Mouse (Mus musculus) CH12.LX (cell line): ENCODE results near the gene Gm17622. TPM values are rescaled to one million over a fixed set of nuclear protein-coding genes. Genes with fewer than 3 reads are reported as not detected.

Experiments
- DNase-seq: peaks from one replicate; pipeline ENCODE4 v3.0.0-alpha.2; 2013; ENCODE audit errors: extremely low read depth
- H3K27ac ChIP-seq: 2 replicates; pipeline ENCODE4 v1.5.1; 2012; ENCODE audit warnings: low read depth, mild to moderate bottlenecking, control low read depth, moderate library complexity; ENCODE audit not compliant: insufficient read depth
- H3K27me3 ChIP-seq: replicated peaks from 2 replicates; pipeline ENCODE3; 2012; ENCODE audit warnings: inconsistent platforms
- H3K36me3 ChIP-seq, 2 experiments: replicated peaks in 1 of 2; 2 replicates each; pipeline versions ENCODE3 to v1.6.1; 2012; ENCODE audit warnings: inconsistent platforms in 1 of 2, low read length in 1 of 2, mild to moderate bottlenecking in 1 of 2, mixed read lengths in 1 of 2, moderate library complexity in 1 of 2; ENCODE audit not compliant: control insufficient read depth in 1 of 2, insufficient read depth in 1 of 2
- H3K4me1 ChIP-seq, 2 experiments: 2 replicates each; pipeline ENCODE4 v1.6.1; 2012; ENCODE audit warnings: inconsistent platforms in 1 of 2, moderate library complexity in 1 of 2; ENCODE audit not compliant: insufficient read depth in 2 of 2, control insufficient read depth in 1 of 2
- H3K4me2 ChIP-seq: 2 replicates; pipeline ENCODE4 v1.6.1; 2012; ENCODE audit warnings: low read depth, mild to moderate bottlenecking, control low read depth; ENCODE audit not compliant: poor library complexity, insufficient read depth, severe bottlenecking
- H3K4me3 ChIP-seq, 3 experiments: fragments of 150-350 bp in 1 of 3; sonication (generic) in 1 of 3; replicated peaks in 1 of 3; 2 replicates each; pipeline versions ENCODE3 to v1.5.1; 2011 to 2012; ENCODE audit warnings: low read depth in 2 of 3, low read length in 2 of 3, mild to moderate bottlenecking in 2 of 3, moderate library complexity in 2 of 3, control low read depth in 1 of 3, improper control_type of control experiment in 1 of 3, inconsistent platforms in 1 of 3, mixed read lengths in 1 of 3; ENCODE audit not compliant: poor library complexity in 1 of 3
- H3K79me2 ChIP-seq: replicated peaks from 2 replicates; pipeline ENCODE4 v1.6.1; 2012; ENCODE audit warnings: mild to moderate bottlenecking, moderate library complexity; ENCODE audit not compliant: control insufficient read depth, poor library complexity, insufficient read depth, severe bottlenecking; ENCODE audit errors: extremely low read depth
- H3K9ac ChIP-seq: 2 replicates; pipeline ENCODE4 v1.6.1; 2012; ENCODE audit warnings: low read depth, mild to moderate bottlenecking, control low read depth, moderate library complexity; ENCODE audit not compliant: insufficient read depth
- H3K9me3 ChIP-seq: replicated peaks from 2 replicates; pipeline ENCODE3; 2012; ENCODE audit warnings: low read length, inconsistent platforms, mixed read lengths
- BHLHE40 ChIP-seq: IDR thresholded peaks from 2 replicates; pipeline ENCODE4 v1.6.1; 2011; ENCODE audit warnings: mild to moderate bottlenecking, low read depth, low read length, improper control_type of control experiment
- CHD1 ChIP-seq: IDR thresholded peaks from 2 replicates; pipeline ENCODE4 v1.6.1; 2012; ENCODE audit warnings: low read depth, low read length, improper control_type of control experiment, inconsistent platforms
- CHD2 ChIP-seq: IDR thresholded peaks from 2 replicates; pipeline ENCODE4 v1.6.1; 2011; ENCODE audit warnings: low read length, improper control_type of control experiment
- CTCF ChIP-seq, 2 experiments: IDR thresholded peaks in 1 of 2; conservative IDR thresholded peaks in 1 of 2; 2 replicates each; pipeline ENCODE4 v1.5.1; 2011 to 2012; ENCODE audit warnings: low read depth in 2 of 2, low read length in 2 of 2, improper control_type of control experiment in 1 of 2, inconsistent platforms in 1 of 2, mild to moderate bottlenecking in 1 of 2, moderate library complexity in 1 of 2
- E2F4 ChIP-seq: IDR thresholded peaks from 2 replicates; pipeline ENCODE4 v1.6.1; 2011; ENCODE audit warnings: low read depth, low read length, improper control_type of control experiment; ENCODE audit not compliant: insufficient replicate concordance
- ELF1 ChIP-seq: IDR thresholded peaks from 2 replicates; pipeline ENCODE4 v1.6.1; 2014; ENCODE audit warnings: low read depth, mild to moderate bottlenecking, inconsistent platforms, low read length, improper control_type of control experiment
- EP300 ChIP-seq: IDR thresholded peaks from 2 replicates; pipeline ENCODE4 v1.6.1; 2011; ENCODE audit warnings: low read length, improper control_type of control experiment
- ETS1 ChIP-seq: conservative IDR thresholded peaks from 2 replicates; pipeline ENCODE4 v1.6.1; 2012; ENCODE audit warnings: low read depth, mild to moderate bottlenecking, inconsistent platforms, low read length, improper control_type of control experiment, moderate library complexity
- GABPA ChIP-seq: IDR thresholded peaks from 2 replicates; pipeline ENCODE4 v1.6.1; 2012; ENCODE audit warnings: low read depth, low read length, improper control_type of control experiment, inconsistent platforms; ENCODE audit not compliant: insufficient replicate concordance
- HCFC1 ChIP-seq: IDR thresholded peaks from 2 replicates; pipeline ENCODE4 v1.6.1; 2012; ENCODE audit warnings: low read depth, mild to moderate bottlenecking, inconsistent platforms, low read length, improper control_type of control experiment
- IRF4 ChIP-seq: IDR thresholded peaks from 2 replicates; pipeline ENCODE4 v1.6.1; 2014; ENCODE audit warnings: low read depth, mild to moderate bottlenecking, inconsistent platforms, low read length, improper control_type of control experiment
- JUN ChIP-seq: IDR thresholded peaks from 2 replicates; pipeline ENCODE4 v1.6.1; 2011; ENCODE audit warnings: low read depth, mild to moderate bottlenecking, low read length, improper control_type of control experiment, moderate library complexity; ENCODE audit not compliant: insufficient read depth
- JUND ChIP-seq: conservative IDR thresholded peaks from 2 replicates; pipeline ENCODE4 v1.6.1; 2011; ENCODE audit warnings: low read depth, low read length, improper control_type of control experiment
- KAT2A ChIP-seq: IDR thresholded peaks from 2 replicates; pipeline ENCODE4 v1.6.1; 2012; ENCODE audit warnings: low read length, improper control_type of control experiment, inconsistent platforms; ENCODE audit not compliant: insufficient replicate concordance
- MAFK ChIP-seq: IDR thresholded peaks from 2 replicates; pipeline ENCODE4 v1.6.1; 2011; ENCODE audit warnings: low read length, improper control_type of control experiment; ENCODE audit not compliant: insufficient replicate concordance
- MAX ChIP-seq: IDR thresholded peaks from 2 replicates; pipeline ENCODE4 v1.6.1; 2011; ENCODE audit warnings: low read length, improper control_type of control experiment
- MAZ ChIP-seq: IDR thresholded peaks from 2 replicates; pipeline ENCODE4 v1.6.1; 2012; ENCODE audit warnings: low read depth, mild to moderate bottlenecking, inconsistent platforms, low read length, improper control_type of control experiment, moderate library complexity
- MEF2A ChIP-seq: IDR thresholded peaks from 2 replicates; pipeline ENCODE4 v1.6.1; 2014; ENCODE audit warnings: low read depth, mild to moderate bottlenecking, inconsistent platforms, low read length, improper control_type of control experiment, borderline replicate concordance
- MXI1 ChIP-seq: IDR thresholded peaks from 2 replicates; pipeline ENCODE4 v1.6.1; 2011; ENCODE audit warnings: mild to moderate bottlenecking, low read depth, low read length, improper control_type of control experiment
- MYC ChIP-seq: IDR thresholded peaks from 2 replicates; pipeline ENCODE4 v1.6.1; 2011; ENCODE audit warnings: low read depth, mild to moderate bottlenecking, improper control_type of control experiment, low read length
- NELFE ChIP-seq: IDR thresholded peaks from 2 replicates; pipeline ENCODE4 v1.6.1; 2011; ENCODE audit warnings: low read depth, low read length, improper control_type of control experiment
- NRF1 ChIP-seq: IDR thresholded peaks from 2 replicates; pipeline ENCODE4 v1.6.1; 2014; ENCODE audit warnings: low read depth, mild to moderate bottlenecking, inconsistent platforms, low read length, improper control_type of control experiment, moderate library complexity
- PAX5 ChIP-seq: IDR thresholded peaks from 2 replicates; pipeline ENCODE4 v1.6.1; 2012; ENCODE audit warnings: low read length, inconsistent platforms, mixed read lengths
- POLR2A ChIP-seq: IDR thresholded peaks from 2 replicates; pipeline ENCODE4 v1.6.1; 2011; ENCODE audit warnings: low read depth, mild to moderate bottlenecking, improper control_type of control experiment, low read length
- POLR2AphosphoS2 ChIP-seq: IDR thresholded peaks from 2 replicates; pipeline ENCODE4 v1.6.1; 2011; ENCODE audit warnings: low read depth, low read length, improper control_type of control experiment
- RAD21 ChIP-seq: IDR thresholded peaks from 2 replicates; pipeline ENCODE4 v1.6.1; 2011; ENCODE audit warnings: low read depth, mild to moderate bottlenecking, low read length, improper control_type of control experiment, moderate library complexity
- RCOR1 ChIP-seq: conservative IDR thresholded peaks from 2 replicates; pipeline ENCODE4 v1.6.1; 2012; ENCODE audit warnings: low read depth, mild to moderate bottlenecking, inconsistent platforms, low read length, improper control_type of control experiment
- SIN3A ChIP-seq: IDR thresholded peaks from 2 replicates; pipeline ENCODE4 v1.6.1; 2012; ENCODE audit warnings: low read length, improper control_type of control experiment, inconsistent platforms
- SMC3 ChIP-seq: IDR thresholded peaks from 2 replicates; pipeline ENCODE4 v1.6.1; 2011; ENCODE audit warnings: low read depth, low read length, improper control_type of control experiment
- TBP ChIP-seq: conservative IDR thresholded peaks from 2 replicates; pipeline ENCODE4 v1.6.1; 2011; ENCODE audit warnings: low read depth, low read length, improper control_type of control experiment
- TCF12 ChIP-seq: IDR thresholded peaks from 2 replicates; pipeline ENCODE4 v1.6.1; 2014; ENCODE audit warnings: low read depth, mild to moderate bottlenecking, inconsistent platforms, low read length, improper control_type of control experiment
- UBTF ChIP-seq: IDR thresholded peaks from 2 replicates; pipeline ENCODE4 v1.6.1; 2012; ENCODE audit warnings: low read depth, mild to moderate bottlenecking, inconsistent platforms, low read length, improper control_type of control experiment, moderate library complexity
- USF1 ChIP-seq: IDR thresholded peaks from 2 replicates; pipeline ENCODE4 v1.6.1; 2014; ENCODE audit warnings: low read depth, mild to moderate bottlenecking, inconsistent platforms, low read length, improper control_type of control experiment
- USF2 ChIP-seq: conservative IDR thresholded peaks from 2 replicates; pipeline ENCODE4 v1.6.1; 2011; ENCODE audit warnings: low read depth, low read length, improper control_type of control experiment
- ZC3H11A ChIP-seq: IDR thresholded peaks from 2 replicates; pipeline ENCODE4 v1.6.1; 2012; ENCODE audit warnings: low read depth, mild to moderate bottlenecking, inconsistent platforms, low read length, improper control_type of control experiment
- ZKSCAN1 ChIP-seq: IDR thresholded peaks from 2 replicates; pipeline ENCODE4 v1.6.1; 2012; ENCODE audit warnings: low read depth, inconsistent platforms, low read length, improper control_type of control experiment, borderline replicate concordance
- ZMIZ1 ChIP-seq: IDR thresholded peaks from 2 replicates; pipeline ENCODE4 v1.6.1; 2012; ENCODE audit warnings: low read depth, mild to moderate bottlenecking, inconsistent platforms, low read length, improper control_type of control experiment
- ZNF384 ChIP-seq: IDR thresholded peaks from 2 replicates; pipeline ENCODE4 v1.6.1; 2012; ENCODE audit warnings: low read depth, low read length, improper control_type of control experiment, inconsistent platforms
- dilution Hi-C: fragments of 300-500 bp; cut with MboI; formaldehyde crosslinking; loops from 2 replicates; pipeline ENCODE4 v1.14.3; 2020; ENCODE audit warnings: low sequenced_read_pairs; ENCODE audit not compliant: extremely low pct_unique_long_range_greater_than_20kb, extremely low pct_ligation_motif_present
- in situ Hi-C: fragments of 300-500 bp; cut with MboI; formaldehyde crosslinking; loops from 3 replicates; pipeline ENCODE4 v1.14.3; 2019; ENCODE audit warnings: low sequenced_read_pairs, low pct_ligation_motif_present, low pct_unique_long_range_greater_than_20kb, mixed read lengths
- polyA plus RNA-seq: library from polyadenylated mRNA; unstranded; fragments of >175 nt; gene quantifications from 2 replicates; pipeline ENCODE4 v1.2.1, GENCODE M21; 2012; ENCODE audit warnings: low read depth; ENCODE audit not compliant: insufficient read length
- total RNA-seq, 2 experiments: library from RNA; depleted of rRNA; stranded (reverse); fragments of 300-350 nt in 1 of 2; fragments of >200 nt in 1 of 2; gene quantifications; 2 replicates each; pipeline ENCODE4 v1.2.3; 2012 to 2014

The Gm17622 gene
- total and polyA plus RNA-seq, 3 experiments: not detected

GRCm38 (mm10) chr13:96487230-96487629, 3.3 kb upstream of the Gm17622 start:
- H3K36me3 ChIP-seq: peaks cover 38 to 80% of the 10 kb centered on the region in 2 experiments
- 0 out of 2 replicates have a peak, but pooled peaks cover 3% of the 10 kb centered on the region for H3K79me2 ChIP-seq
- TF ChIP-seq CTCF (conservative IDR thresholded peaks at IDR 0.05 in 1 of 2, IDR thresholded peaks at IDR 0.05 in 1 of 2; ENCODE audit: low read depth in 2 of 2, low read length in 2 of 2) (no peak), RCOR1 (no peak), CHD1 (no peak), MAZ (no peak), POLR2A (no peak), ZNF384 (no peak), ZKSCAN1 (no peak), UBTF (no peak), TBP (no peak), TCF12 (peak; percentile 69; the same call in 1 of the 2 replicates), E2F4 (no peak), MAX (peak; percentile 38; the same call in 1 of the 2 replicates), CHD2 (no peak), BHLHE40 (peak; percentile 68), ETS1 (peak; percentile 90), RAD21 (no peak; the same call in 1 of the 2 replicates), USF2 (no peak), NRF1 (no peak), MXI1 (no peak), MAFK (no peak), MYC (peak; percentile 77; the same call in 1 of the 2 replicates), JUN (peak; percentile 66; the same call in 1 of the 2 replicates), MEF2A (peak; percentile 64), SIN3A (peak; percentile 56; the same call in 1 of the 2 replicates), ZC3H11A (no peak), PAX5 (no peak), POLR2AphosphoS2 (no peak), NELFE (no peak), HCFC1 (no peak), KAT2A (no peak), EP300 (peak; percentile 71), SMC3 (no peak), ELF1 (0 out of 2 replicates have a peak, but pooled peaks have one; percentile 42), JUND (peak; percentile 82), GABPA (no peak), IRF4 (peak; percentile 85), USF1 (no peak), ZMIZ1 (no peak)
- DNase-seq: peak; percentile 58
- no peaks in the 10 kb centered on the region for H3K27me3 ChIP-seq
- dilution Hi-C loops: no loop called here
- in situ Hi-C loops: no loop called here
- H3K4me3 ChIP-seq: no peak overlapping the region
- H3K4me1 ChIP-seq: peaks cover 5 to 8% of the 10 kb centered on the region in 2 experiments; a peak in 3 of 4 replicates
- H3K9ac ChIP-seq: no peak overlapping the region
- H3K4me2 ChIP-seq: no peak overlapping the region
- H3K9me3 ChIP-seq: peaks cover 2% of the 10 kb centered on the region
- H3K27ac ChIP-seq: peak overlapping the region; percentile 48
